Mouse (Mus musculus): ENCODE measurements around the gene Tmem38a. TPM values are rescaled to one million over a fixed set of nuclear protein-coding genes. Genes with fewer than 3 reads are reported as not detected.
A peak's percentile ranks its signal among the peaks of the same experiment; 100 is the strongest.

Tmem38a gene
- total and polyA plus RNA-seq, 3 experiments, result 0.92 to 3.0 TPM; not detected in 1

DNA sequence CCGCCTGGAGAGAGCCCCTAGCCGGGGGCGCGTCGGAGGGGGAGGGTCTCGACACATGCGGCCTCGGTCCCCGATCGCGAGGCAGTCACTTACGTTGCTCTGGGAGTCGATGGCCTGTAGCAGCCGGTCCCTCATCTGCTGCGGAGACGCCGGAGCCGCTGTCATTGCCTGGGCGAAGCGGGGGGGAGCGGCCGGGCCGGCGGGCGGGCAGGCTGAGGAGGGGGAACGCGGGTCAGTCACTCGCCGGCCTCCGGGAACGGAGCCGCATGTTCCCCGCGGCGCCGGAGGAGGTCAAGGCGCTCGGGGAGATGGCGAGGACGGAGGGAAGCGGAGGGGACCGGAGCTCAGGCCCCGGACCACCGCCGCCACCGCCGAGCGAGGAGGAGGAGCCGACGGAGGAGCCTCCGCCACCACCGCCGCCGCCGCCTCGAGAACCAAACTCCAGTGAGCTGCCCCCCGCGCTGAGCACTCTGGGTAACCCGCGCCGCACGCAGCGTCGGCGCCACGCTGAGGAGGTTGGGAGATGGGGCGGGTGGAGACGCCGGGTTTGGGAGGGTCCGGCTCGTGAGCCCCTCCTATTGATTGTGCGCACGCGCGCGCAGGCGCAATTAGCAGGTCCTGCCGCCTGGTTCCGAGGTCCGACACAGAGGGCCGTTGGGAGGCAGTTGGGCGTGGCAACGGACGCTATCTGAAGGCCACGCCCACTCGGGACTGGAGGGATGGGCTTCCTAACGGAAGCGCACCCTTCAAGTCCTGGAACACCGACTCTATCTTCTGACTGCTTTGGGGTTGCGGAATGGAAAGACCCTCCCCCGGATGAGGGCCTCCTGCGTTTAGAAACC lies 23.8 kb upstream of the Tmem38a start, which contains the start of gene Med26 (continued):
- TF ChIP-seq KAT2A (conservative IDR thresholded peaks at IDR 0.05; ENCODE audit: low read depth, low read length), result no peak; the same call in 1 of the 2 replicates
- TF ChIP-seq ETS1 (IDR thresholded peaks at IDR 0.05; ENCODE audit: low read depth, low read length), result no peak; the same call in 1 of the 2 replicates
- peak; percentile 47; the same call in 1 of the 2 replicates for TF ChIP-seq MYC (IDR thresholded peaks at IDR 0.05; ENCODE audit: low read depth, low read length)
- TF ChIP-seq CHD2 (IDR thresholded peaks at IDR 0.05; ENCODE audit: low read length), result no peak
- peak; percentile 86 for TF ChIP-seq ELF1 (IDR thresholded peaks at IDR 0.05; ENCODE audit: low read depth, low read length)
- TF ChIP-seq ZMIZ1 (IDR thresholded peaks at IDR 0.05; ENCODE audit: low read depth, low read length), result peak; percentile 82
- TF ChIP-seq ZNF384 (IDR thresholded peaks at IDR 0.05; ENCODE audit: low read depth, low read length), result no peak
- no peak for TF ChIP-seq CHD1 (IDR thresholded peaks at IDR 0.05; ENCODE audit: low read depth, low read length)
- no peak for TF ChIP-seq POLR2AphosphoS5 (IDR thresholded peaks at IDR 0.05; ENCODE audit: borderline replicate concordance, low read depth, low read length)
- TF ChIP-seq USF2 (IDR thresholded peaks at IDR 0.05; ENCODE audit: borderline replicate concordance in 1 of 2, insufficient read depth in 1 of 2, low read depth in 1 of 2, low read length in 2 of 2), result no peak

- peaks cover 7 to 11% of the 10 kb centered on the region in 2 experiments for H3K4me1 ChIP-seq (ENCODE audit: control insufficient read depth in 1 of 2, insufficient read depth in 2 of 2, low read length in 2 of 2)
Measured at GRCm38 (mm10) chr8:72548644-72549313, 23.1 kb upstream of the Tmem38a start.

More at GRCm38 (mm10) chr8:72548644-72549313, 23.1 kb upstream of the Tmem38a start:
- H3K9ac ChIP-seq (ENCODE audit: control insufficient read depth, low read depth, low read length, poor library complexity, severe bottlenecking), result peak overlapping the region; percentile 80
- H3K9me3 ChIP-seq (replicated peaks; ENCODE audit: insufficient read depth, low read length), result no peaks in the 10 kb centered on the region
- no peak for DNase-seq (ENCODE audit: low read depth, low spot score)
- H3K4me3 ChIP-seq (ENCODE audit: control insufficient read depth in 1 of 2, insufficient read depth in 1 of 2, low read depth in 2 of 2, low read length in 2 of 2), result peak overlapping the region; percentile 72 to 77
- H3K27me3 ChIP-seq (ENCODE audit: control insufficient read depth in 1 of 2, insufficient read depth in 2 of 2, low read length in 2 of 2), result no peaks in the 10 kb centered on the region
- peaks cover 7 to 35% of the 10 kb centered on the region in 2 experiments for H3K36me3 ChIP-seq (ENCODE audit: control insufficient read depth in 1 of 2, insufficient read depth in 2 of 2, low read length in 2 of 2)
- H3K27ac ChIP-seq (ENCODE audit: control insufficient read depth, low read depth, low read length), result peak overlapping the region; percentile 81
- TF ChIP-seq MAX (IDR thresholded peaks at IDR 0.05; ENCODE audit: low read length) (0 out of 2 replicates have a peak, but pooled peaks have one; percentile 41), HCFC1 (IDR thresholded peaks at IDR 0.05; ENCODE audit: low read depth, low read length) (no peak), USF1 (IDR thresholded peaks at IDR 0.05; ENCODE audit: low read depth, low read length) (0 out of 2 replicates have a peak, but pooled peaks have one; percentile 32), TBP (IDR thresholded peaks at IDR 0.05; ENCODE audit: low read depth, low read length) (no peak), MAZ (IDR thresholded peaks at IDR 0.05; ENCODE audit: low read depth, low read length) (no peak), UBTF (IDR thresholded peaks at IDR 0.05; ENCODE audit: borderline replicate concordance, insufficient read depth, low read depth, low read length) (0 out of 2 replicates have a peak, but pooled peaks have one; percentile 34), CTCF (IDR thresholded peaks at IDR 0.05 in 2 of 3, conservative IDR thresholded peaks at IDR 0.05 in 1 of 3; ENCODE audit: control insufficient read depth in 1 of 3, insufficient read depth in 1 of 3, low read depth in 2 of 3, low read length in 3 of 3, poor library complexity in 1 of 3, severe bottlenecking in 1 of 3) (no peak), SIN3A (IDR thresholded peaks at IDR 0.05; ENCODE audit: low read length) (no peak; the same call in 1 of the 2 replicates), POLR2AphosphoS5 (IDR thresholded peaks at IDR 0.05; ENCODE audit: borderline replicate concordance, low read depth, low read length) (no peak), ZMIZ1 (IDR thresholded peaks at IDR 0.05; ENCODE audit: low read depth, low read length) (no peak)
- H3K79me2 ChIP-seq (ENCODE audit: control insufficient read depth, insufficient read depth, low read length, poor library complexity), result peaks cover 47% of the 10 kb centered on the region

All from MEL (cell line).